Mouse (Mus musculus) colon, adult 2 months (tissue): ENCODE results near the gene Nckap5. TPM values are rescaled to one million over a fixed set of nuclear protein-coding genes. Genes with fewer than 3 reads are reported as not detected.

Source experiments
- polyA plus RNA-seq: library from polyadenylated mRNA; depleted of rRNA; stranded (reverse); fragments of >200 nt; gene quantifications from 2 replicates; pipeline ENCODE4 v1.2.3, GENCODE M21; 2012; rRNA removed

Gene Nckap5
- 2.2 and 2.4 TPM in 2 replicates for polyA plus RNA-seq

DNA sequence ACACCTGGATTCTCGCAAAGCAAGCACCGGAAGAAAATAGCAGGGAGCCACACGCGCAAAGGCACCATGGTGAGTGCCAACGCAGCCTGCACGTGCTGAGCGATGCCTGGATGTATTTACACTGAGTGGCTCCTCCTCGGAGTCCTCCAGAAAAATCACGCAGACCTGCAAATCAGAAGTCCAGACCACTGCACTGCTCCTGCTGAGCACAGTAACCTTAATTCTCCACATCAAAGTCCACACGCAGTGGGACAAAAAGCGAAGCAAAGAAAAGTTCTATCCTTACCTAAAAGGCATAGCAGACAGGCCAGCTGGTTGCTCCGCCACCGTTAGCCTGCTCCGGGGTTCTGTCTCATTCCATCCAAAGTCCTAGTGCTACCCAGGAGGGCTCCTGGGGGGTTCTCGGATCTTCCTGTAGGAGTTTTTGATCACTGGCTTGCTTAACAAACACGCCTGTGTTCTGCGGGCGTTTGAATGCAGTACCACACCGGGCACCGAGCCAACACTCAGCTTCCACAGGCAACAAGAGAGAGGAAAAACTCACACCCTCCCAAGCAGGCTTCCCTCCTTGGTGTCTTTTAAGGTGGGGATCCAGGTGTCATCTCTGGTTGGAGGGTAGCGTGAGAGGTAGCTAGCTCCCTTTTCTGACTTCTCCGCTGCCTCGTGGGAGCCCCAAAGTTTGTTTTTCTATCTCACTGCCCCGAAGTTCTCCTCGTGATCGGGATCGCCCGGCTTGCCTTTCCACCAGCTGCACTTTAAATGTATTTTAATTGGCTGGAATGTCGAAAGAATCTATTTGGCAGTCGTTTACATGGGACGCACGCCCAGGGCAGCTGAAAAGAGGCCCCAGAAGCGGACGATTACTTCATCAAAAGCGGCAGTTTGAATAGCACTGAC, at the start of gene Nckap5:
Nckap5 (minus strand) TSS at position 769 of the 897 bp plus-strand sequence.

DNA sequence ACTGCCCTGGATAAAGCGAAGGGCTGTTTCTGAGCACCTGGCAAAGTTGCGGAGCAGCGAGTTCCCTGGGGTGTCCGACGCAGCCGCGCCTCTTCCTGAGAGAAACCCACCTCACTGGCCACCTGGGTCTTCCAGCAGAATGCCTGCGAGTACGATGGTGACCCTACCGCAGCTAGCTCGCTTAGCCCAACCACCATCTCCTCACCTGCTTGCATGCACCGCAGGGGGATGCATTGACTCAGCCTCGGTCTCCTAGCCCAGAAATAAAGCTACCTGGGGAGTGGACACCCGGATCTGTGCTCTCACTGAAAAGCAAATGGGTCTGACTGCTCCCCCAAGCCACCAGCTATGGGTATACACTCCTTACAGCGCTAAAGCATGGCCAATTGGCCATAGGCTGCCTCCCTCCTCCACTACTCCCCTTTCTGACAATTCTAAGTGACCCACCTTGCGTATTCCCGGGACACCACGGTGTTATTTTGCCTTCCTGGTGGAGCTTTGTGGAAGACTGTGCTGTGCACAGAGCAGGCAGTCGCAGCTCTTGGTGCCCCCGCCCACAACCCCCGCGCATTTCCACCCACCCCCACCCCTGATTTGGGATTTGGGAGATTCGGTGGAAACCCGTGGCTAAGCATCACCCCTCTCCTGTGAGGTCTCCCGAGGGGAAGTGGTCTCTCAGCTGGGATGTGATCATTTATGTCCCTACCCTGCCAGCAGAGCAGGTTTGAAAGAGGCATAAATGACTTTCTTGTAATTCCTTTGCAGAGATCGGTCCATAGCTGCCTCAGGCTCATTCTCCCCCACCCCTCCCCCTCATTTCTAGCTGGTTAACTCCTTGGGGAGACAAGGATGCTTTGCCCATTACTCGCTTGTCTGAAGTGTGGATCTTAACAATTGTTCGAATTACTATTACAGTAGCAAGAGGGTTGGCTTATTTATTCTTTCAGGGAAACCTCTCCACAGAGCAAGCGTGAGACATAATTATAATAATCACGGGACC, 917.7 kb downstream of the Nckap5 start, which contains the start of gene Lypd1:
Lypd1 (minus strand) TSS at position 501 of the 1,000 bp plus-strand sequence.

